Mouse (Mus musculus) kidney, adult 2 months (tissue): ENCODE measurements around the gene Fzr1.

Experiments
- CTCF ChIP-seq: fragments of 200-500 bp; conservative IDR thresholded peaks from 2 replicates; pipeline ENCODE4 v1.5.1; 2011; ENCODE audit warnings: low read depth, mild to moderate bottlenecking, control low read depth, low read length, moderate library complexity, mixed read lengths; ENCODE audit not compliant: insufficient read depth, insufficient read length
- POLR2A ChIP-seq: fragments of 200-500 bp; IDR thresholded peaks from one replicate; pipeline ENCODE4 v1.6.1; 2011; ENCODE audit warnings: low read depth, low read length, control low read depth

GRCm38 (mm10) chr10:81426081-81426671 lies 47.9 kb upstream of the Fzr1 start:
- TF ChIP-seq CTCF (no peak), POLR2A (no peak)
